Mouse (Mus musculus) small intestine, adult 2 months (tissue): Measurements from ENCODE around the gene Gipc2.

Experiments
- CTCF ChIP-seq: fragments of 200-500 bp; IDR thresholded peaks from 2 replicates; pipeline ENCODE4 v1.5.1; 2012; ENCODE audit warnings: low read depth, mild to moderate bottlenecking, control low read depth, inconsistent platforms, low read length, moderate library complexity, mixed read lengths; ENCODE audit not compliant: insufficient replicate concordance, insufficient read length; ENCODE audit errors: extremely low read depth
- POLR2A ChIP-seq: fragments of 200-500 bp; IDR thresholded peaks from 2 replicates; pipeline ENCODE4 v1.6.1; 2012; ENCODE audit warnings: low read depth, mild to moderate bottlenecking, control low read depth, inconsistent platforms, low read length, moderate library complexity

- TF ChIP-seq CTCF (no peak), POLR2A (no peak)
These were observed 22.9 kb downstream of the Gipc2 start for GRCm38 (mm10) chr3:152142989-152143695.
